Comparison of ENCODE assay signal across 9 mouse cellular contexts in genomic region chr8:121675701-121676100, GRCm38 (mm10). TPM values are rescaled to one million over a fixed set of nuclear protein-coding genes. Genes with fewer than 3 reads are reported as not detected.
DNase-seq lines count a peak whose midpoint lies in the region; TF ChIP-seq lines count a peak whose summit lies in the region.
"Had no signal": no experiment of that assay in that cellular context is flagged by ENCODE, and none has a peak within 500 bp of the region (broad histone marks: within the 10 kb centered on the region; RNA-seq: fewer than 3 reads in every experiment).

No protein-coding gene starts in this region.

- intact Hi-C loops in left cerebral cortex, postnatal 14 days (cut with DNase I) = no loop called here
- intact Hi-C loops in left cerebral cortex, postnatal 4 days (cut with DNase I) = no loop called here

- no peak overlapping the region for H3K4me3 ChIP-seq in olfactory bulb, adult 2 months (ENCODE audit: insufficient read depth, low read depth, low read length)

- peaks cover 26% of the 10 kb centered on the region for H3K4me1 ChIP-seq in olfactory bulb, adult 2 months (ENCODE audit: control insufficient read depth, insufficient read depth, low read length)

- TF ChIP-seq CTCF in olfactory bulb, adult 2 months (IDR thresholded peaks at IDR 0.05; ENCODE audit: insufficient read depth, low read depth, low read length) = no peak

- WGBS in olfactory bulb, adult 2 months = 32% methylated on average over 20 of the region's 20 CpGs

- peak overlapping the region; percentile 16; the same call in 1 of the 2 replicates for H3K27ac ChIP-seq in olfactory bulb, adult 2 months (ENCODE audit: insufficient read depth, low read depth, low read length)
- H3K27ac ChIP-seq: liver, embryonic 14.5 days had no signal

- DNase-seq in left cerebral cortex, postnatal 14 days (ENCODE audit: low spot score in 2 of 2) = peak; percentile 56 to 67
- DNase-seq in left cerebral cortex, adult 8-10 months (ENCODE audit: low spot score in 2 of 2) = no peak
- peak; percentile 55 to 65 for DNase-seq in adrenal gland, postnatal 36 days
- DNase-seq in kidney, adult 9 months = peak; percentile 86
- no peak for DNase-seq in adipocyte (ENCODE audit: low spot score)
- DNase-seq in left cerebral cortex, postnatal 4 days = no peak

- peak; percentile 10 for TF ChIP-seq POLR2A in olfactory bulb, adult 2 months (IDR thresholded peaks at IDR 0.05; ENCODE audit: insufficient read depth, low read depth, low read length)

RNA-seq across cellular contexts. Expression of gene Zcchc14, which starts 23.0 kb away (rescaled TPM):
- 10 to 100 TPM; 71.8 to 75.9 TPM for total RNA-seq in left cerebral cortex, postnatal 14 days (2021)
- total RNA-seq in left cerebral cortex, adult 8-10 months (2022) = 10 to 100 TPM; 68.6 to 73.0 (median 70.5) TPM
- 10 to 100 TPM; 43.4 to 53.4 TPM for total RNA-seq in adrenal gland, postnatal 36 days (2021)
- polyA plus RNA-seq in olfactory bulb, adult 2 months (2012; ENCODE audit: insufficient read depth, insufficient read length, low replicate concordance, missing spikeins) = not detected in 2 replicates
- 100 to 1,000 TPM; 138 to 140 TPM for total RNA-seq in left cerebral cortex, postnatal 4 days (2021)

RNA-seq across cellular contexts. Expression of gene Jph3, which starts 53.7 kb away (rescaled TPM):
- 100 to 1,000 TPM; 187 to 192 TPM for total RNA-seq in left cerebral cortex, postnatal 14 days (2021)
- total RNA-seq in left cerebral cortex, adult 8-10 months (2022) = 100 to 1,000 TPM; 260 to 302 (median 279) TPM
- total RNA-seq in adrenal gland, postnatal 36 days (2021) = 1 to 10 TPM; 1.1 to 1.8 TPM
- polyA plus RNA-seq in olfactory bulb, adult 2 months (2012; ENCODE audit: insufficient read depth, insufficient read length, low replicate concordance, missing spikeins) = 104 TPM in 1 of 2 replicates, not detected in the other
- total RNA-seq in left cerebral cortex, postnatal 4 days (2021) = 100 to 1,000 TPM; 116 to 119 TPM
- total RNA-seq: heart, postnatal 10 days had no signal
- polyA plus RNA-seq: liver, embryonic 14.5 days had no signal

Comparison
In these comparisons a context has a peak if more than half of its experiments do, and no peak if none do; other contexts are left out.
1. DNase-seq: peak in left cerebral cortex, postnatal 14 days (2 of 2), adrenal gland, postnatal 36 days (2 of 2) and kidney, adult 9 months (single experiment); none in left cerebral cortex, adult 8-10 months (0 of 2), adipocyte (single experiment) and left cerebral cortex, postnatal 4 days (single experiment).
2. RNA of gene Jph3, which starts 53.7 kb away (total RNA-seq): 260 to 302 TPM in left cerebral cortex, adult 8-10 months, 187 to 192 TPM in left cerebral cortex, postnatal 14 days and 116 to 119 TPM in left cerebral cortex, postnatal 4 days; 1.1 to 1.8 TPM in adrenal gland, postnatal 36 days; every median in the first group is over 10 times any median in the second.